Mouse (Mus musculus) liver, embryonic 14.5 days (tissue): ENCODE data around the gene Gramd1b.

ENCODE experiments used
- CTCF ChIP-seq: IDR thresholded peaks from 2 replicates; pipeline ENCODE4 v1.5.1; 2016; ENCODE audit warnings: antibody characterized with exemption, low read depth, control low read depth
- EP300 ChIP-seq: IDR thresholded peaks from 2 replicates; pipeline ENCODE4 v1.6.1; 2016; ENCODE audit warnings: antibody characterized with exemption, low read depth

DNA sequence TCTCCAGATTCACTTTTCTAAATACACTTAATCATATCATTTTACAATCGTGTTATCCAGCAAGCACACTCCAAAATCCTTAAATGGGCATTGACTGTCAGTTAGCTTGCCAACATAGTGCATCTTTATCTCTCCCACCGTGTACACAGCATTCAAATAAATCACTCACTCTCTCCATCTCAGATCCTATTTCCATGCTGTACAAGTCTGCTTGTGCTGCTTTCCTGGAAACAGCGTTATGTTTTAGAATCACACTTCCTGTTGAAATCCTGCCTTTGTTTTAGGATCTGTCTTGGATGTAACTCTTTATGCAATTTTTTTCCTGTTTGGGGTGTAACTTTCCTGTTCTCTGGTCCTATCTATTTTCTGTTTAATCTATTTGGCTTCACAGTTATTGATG lies 278.7 kb downstream of the Gramd1b start:
- TF ChIP-seq CTCF (no peak), EP300 (no peak)
